Mouse (Mus musculus) ES-Bruce4 (cell line): ENCODE results near the gene Pde7b. TPM values are rescaled to one million over a fixed set of nuclear protein-coding genes. Genes with fewer than 3 reads are reported as not detected.

Source experiments
- H3K27ac ChIP-seq: 2 replicates; pipeline ENCODE4 v1.5.1; 2012; ENCODE audit warnings: low read length, inconsistent platforms; ENCODE audit not compliant: insufficient read depth
- H3K27me3 ChIP-seq: 2 replicates; pipeline ENCODE4 v1.6.1; 2012; ENCODE audit warnings: mild to moderate bottlenecking, low read length, inconsistent platforms; ENCODE audit not compliant: control insufficient read depth, poor library complexity, insufficient read depth, severe bottlenecking
- H3K36me3 ChIP-seq: 2 replicates; pipeline ENCODE4 v1.6.1; 2012; ENCODE audit warnings: inconsistent platforms, mild to moderate bottlenecking, low read length, moderate library complexity; ENCODE audit not compliant: control insufficient read depth, poor library complexity, insufficient read depth, severe bottlenecking
- H3K4me1 ChIP-seq: one replicate; pipeline ENCODE4 v1.8.1; 2011; ENCODE audit warnings: low read length; ENCODE audit not compliant: control insufficient read depth, insufficient read depth
- H3K4me3 ChIP-seq: 2 replicates; pipeline ENCODE4 v1.5.1; 2011; ENCODE audit warnings: low read depth, mild to moderate bottlenecking, low read length
- H3K9ac ChIP-seq: 2 replicates; pipeline ENCODE4 v1.6.1; 2012; ENCODE audit warnings: low read depth, mild to moderate bottlenecking, inconsistent platforms; ENCODE audit not compliant: poor library complexity, severe bottlenecking
- H3K9me3 ChIP-seq: replicated peaks from 2 replicates; pipeline ENCODE4 v1.6.1; 2012; ENCODE audit warnings: mild to moderate bottlenecking, low read length, inconsistent platforms; ENCODE audit not compliant: control insufficient read depth, poor library complexity, insufficient read depth, severe bottlenecking
- CTCF ChIP-seq: IDR thresholded peaks from one replicate; pipeline ENCODE4 v1.8.1; 2011; ENCODE audit warnings: low read depth, low read length
- EP300 ChIP-seq: IDR thresholded peaks from 2 replicates; pipeline ENCODE4 v1.6.1; 2011; ENCODE audit warnings: low read depth, low read length; ENCODE audit not compliant: insufficient read depth
- POLR2A ChIP-seq: IDR thresholded peaks from one replicate; pipeline ENCODE4 v1.8.1; 2011; ENCODE audit warnings: low read length; ENCODE audit not compliant: insufficient read depth
- polyA plus RNA-seq: library from polyadenylated mRNA; stranded (reverse); fragments of >200 nt; gene quantifications from 2 replicates; pipeline ENCODE4 v1.2.4, GENCODE M21; 2011; ENCODE audit warnings: low read depth; ENCODE audit not compliant: missing spikeins, insufficient read depth, insufficient read length

Gene Pde7b
- polyA plus RNA-seq, 1 experiment = 0.18 TPM

DNA sequence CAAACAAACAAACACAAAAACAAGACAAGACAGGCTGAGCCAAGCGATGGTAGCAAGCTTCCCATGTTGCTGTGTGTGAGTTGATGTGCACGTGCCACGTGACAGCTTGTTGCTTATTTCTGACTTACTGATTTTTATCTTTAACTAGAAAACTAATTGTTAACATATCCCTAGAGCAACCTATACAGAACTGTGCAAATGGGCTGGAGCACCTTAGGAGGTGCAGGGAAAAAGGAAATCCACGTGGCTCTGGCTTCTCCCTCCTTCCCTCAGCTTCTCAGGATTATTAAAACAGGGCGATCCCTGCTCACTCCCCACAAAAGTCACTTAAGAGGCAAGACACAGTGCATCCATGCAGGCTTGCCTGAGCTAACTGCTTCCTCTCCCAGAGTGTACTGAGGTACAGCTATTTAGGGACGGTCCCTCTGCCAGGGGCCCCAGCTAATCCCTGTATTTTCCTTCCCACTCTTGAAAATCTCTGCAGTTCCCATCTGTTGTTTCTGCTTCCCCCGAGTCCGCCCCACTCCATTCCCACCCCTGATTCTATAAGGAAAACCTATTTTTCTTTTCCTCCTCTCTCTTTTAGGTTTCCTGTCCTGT is 606 bp upstream of the Pde7b start:
- Histone ChIP-seq H3K27ac (no peak overlapping the region), H3K4me1 (no peaks in the 10 kb centered on the region), H3K36me3 (no peaks in the 10 kb centered on the region), H3K4me3 (no peak overlapping the region), H3K9ac (no peak overlapping the region), H3K9me3 (no peaks in the 10 kb centered on the region), H3K27me3 (peaks cover 1% of the 10 kb centered on the region; the same call in 1 of the 2 replicates)
- TF ChIP-seq CTCF (no peak), EP300 (no peak), POLR2A (no peak)

DNA sequence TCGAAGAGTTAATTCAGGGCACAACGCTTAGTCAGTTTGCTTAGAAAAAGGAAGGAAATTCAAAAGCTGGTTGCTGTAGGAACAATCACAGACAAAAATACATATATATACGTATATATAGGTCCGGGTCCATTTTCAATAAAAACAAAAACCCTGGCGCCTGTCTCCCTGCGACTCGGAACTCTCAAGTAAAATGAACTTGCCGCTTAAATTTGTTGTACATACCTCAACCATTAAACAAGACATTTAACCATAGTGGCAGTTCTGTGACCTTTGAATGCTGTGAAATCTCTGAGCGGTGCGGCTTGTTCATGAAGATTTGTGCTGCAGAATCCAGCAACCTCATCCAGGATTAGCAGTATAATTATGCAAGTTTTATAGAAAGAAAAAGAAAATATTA is 427 bp downstream of the Pde7b start:
- Histone ChIP-seq H3K36me3 (no peaks in the 10 kb centered on the region), H3K9me3 (no peaks in the 10 kb centered on the region), H3K4me3 (no peak overlapping the region), H3K9ac (no peak overlapping the region), H3K4me1 (no peaks in the 10 kb centered on the region), H3K27me3 (peaks cover 1% of the 10 kb centered on the region; the same call in 1 of the 2 replicates), H3K27ac (no peak overlapping the region)
- TF ChIP-seq POLR2A (no peak), EP300 (no peak), CTCF (no peak)

- TF ChIP-seq EP300 = no peak
- TF ChIP-seq POLR2A = no peak
- TF ChIP-seq CTCF = no peak
- Histone ChIP-seq H3K27ac (no peak overlapping the region), H3K4me3 (no peak overlapping the region), H3K36me3 (no peaks in the 10 kb centered on the region), H3K4me1 (no peaks in the 10 kb centered on the region), H3K27me3 (peaks cover 1% of the 10 kb centered on the region; the same call in 1 of the 2 replicates), H3K9me3 (no peaks in the 10 kb centered on the region), H3K9ac (no peak overlapping the region)
Observed at GRCm38 (mm10) chr10:20723962-20724361, 916 bp downstream of the Pde7b start.

GRCm38 (mm10) chr10:20723521-20723915 is 1.4 kb downstream of the Pde7b start:
- H3K9ac ChIP-seq = no peak overlapping the region
- no peak overlapping the region for H3K4me3 ChIP-seq

DNA sequence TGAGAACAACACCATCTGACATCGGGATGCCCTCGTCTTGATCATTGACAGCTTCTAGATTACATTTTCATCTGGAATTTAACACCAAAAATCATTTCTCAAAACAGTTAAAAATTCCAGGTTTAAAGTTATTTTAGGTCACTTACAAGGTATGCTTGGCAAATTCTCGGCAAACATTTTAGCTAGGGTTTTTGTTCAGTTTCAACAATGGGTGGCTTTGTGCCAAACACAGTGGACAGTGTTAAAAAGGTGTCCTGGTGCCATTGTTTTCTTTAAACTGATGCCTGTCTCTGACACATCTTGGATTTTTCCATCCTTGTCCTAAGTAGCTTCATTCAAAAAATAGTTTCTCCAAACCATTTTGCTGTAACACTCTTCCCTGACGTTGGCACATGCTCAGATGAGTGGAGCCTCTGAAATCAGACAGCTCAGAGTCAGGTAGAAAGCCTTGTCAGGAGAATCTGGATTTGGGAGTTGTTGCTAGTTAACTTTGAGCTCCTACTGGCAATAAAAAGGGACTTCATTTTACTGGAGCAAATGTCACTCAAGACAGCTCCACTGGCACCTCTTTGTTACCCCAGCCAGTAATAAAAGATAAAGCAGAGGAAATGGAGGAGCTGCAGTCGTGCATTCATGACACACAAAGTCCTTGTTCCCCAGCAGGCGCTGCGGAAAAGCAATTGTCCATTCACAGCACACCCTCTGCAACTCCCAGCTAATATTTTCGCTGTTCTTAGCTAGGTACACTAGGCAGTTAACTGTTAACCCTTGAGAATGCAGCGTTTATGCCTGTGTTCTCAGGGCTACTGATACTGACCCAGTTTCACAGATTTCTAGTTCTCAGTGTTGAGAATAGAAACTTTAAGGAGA is 2.0 kb downstream of the Pde7b start:
- H3K4me3 ChIP-seq = no peak overlapping the region
- H3K27ac ChIP-seq = no peak overlapping the region
- peaks cover 1% of the 10 kb centered on the region; the same call in 1 of the 2 replicates for H3K27me3 ChIP-seq
- TF ChIP-seq POLR2A (no peak), CTCF (no peak), EP300 (no peak)
- H3K4me1 ChIP-seq = no peaks in the 10 kb centered on the region
- no peaks in the 10 kb centered on the region for H3K9me3 ChIP-seq
- H3K9ac ChIP-seq = no peak overlapping the region
- H3K36me3 ChIP-seq = no peaks in the 10 kb centered on the region

More at GRCm38 (mm10) chr10:20723521-20723915, 1.4 kb downstream of the Pde7b start:
- Histone ChIP-seq H3K36me3 (no peaks in the 10 kb centered on the region), H3K9me3 (no peaks in the 10 kb centered on the region), H3K4me1 (no peaks in the 10 kb centered on the region), H3K27me3 (peaks cover 1% of the 10 kb centered on the region; the same call in 1 of the 2 replicates), H3K27ac (no peak overlapping the region)
- TF ChIP-seq CTCF (no peak), EP300 (no peak), POLR2A (no peak)

GRCm38 (mm10) chr10:20719201-20719600 is 5.7 kb downstream of the Pde7b start:
- Histone ChIP-seq H3K27me3 (no peaks in the 10 kb centered on the region; the same call in 1 of the 2 replicates), H3K4me3 (no peak overlapping the region), H3K9ac (no peak overlapping the region), H3K9me3 (no peaks in the 10 kb centered on the region), H3K36me3 (no peaks in the 10 kb centered on the region), H3K4me1 (no peaks in the 10 kb centered on the region), H3K27ac (no peak overlapping the region)
- no peak for TF ChIP-seq CTCF
- no peak for TF ChIP-seq EP300
